19 mouse cellular contexts compared by ENCODE assay signal in the genomic region with DNA sequence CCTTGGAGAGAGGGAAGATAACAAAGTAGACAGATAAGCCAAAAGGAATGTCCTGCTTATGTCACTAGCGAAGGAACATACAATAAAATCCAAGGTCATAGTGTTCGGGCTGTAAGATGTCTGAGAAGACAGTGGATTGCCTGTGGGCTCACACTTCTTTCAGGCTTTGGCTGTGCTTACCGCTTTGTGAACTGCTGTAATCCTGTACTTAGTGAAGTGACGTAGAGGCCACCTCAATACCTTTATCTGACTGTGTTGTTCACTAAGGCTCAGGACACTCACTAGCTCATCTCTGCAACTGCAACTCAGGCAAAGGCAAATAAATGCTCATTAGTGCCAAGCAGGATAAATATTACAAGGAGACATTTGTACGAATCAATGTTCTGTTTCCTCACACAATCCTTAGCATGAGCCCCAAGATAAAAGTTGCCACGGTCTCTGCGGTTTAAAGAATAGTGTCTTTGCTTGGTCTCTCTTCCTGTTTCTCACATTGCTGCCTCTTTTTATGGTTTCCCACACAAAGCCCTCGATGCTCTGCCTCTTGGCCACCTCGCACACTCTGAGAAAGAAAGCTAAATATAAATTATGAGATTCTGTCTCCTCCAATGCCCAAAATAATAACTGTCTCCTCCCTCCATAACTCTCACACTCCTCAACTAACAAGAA. TPM values are rescaled to one million over a fixed set of nuclear protein-coding genes. Genes with fewer than 3 reads are reported as not detected.
A peak's percentile ranks its signal among the peaks of the same experiment; 100 is the strongest.
DNase-seq lines count a peak whose midpoint lies in the region; ATAC-seq and TF ChIP-seq lines count a peak whose summit lies in the region.
"Had no signal": no experiment of that assay in that cellular context is flagged by ENCODE, and none has a peak within 500 bp of the region (broad histone marks: within the 10 kb centered on the region; RNA-seq: fewer than 3 reads in every experiment).

No protein-coding gene starts in this region.

- H3K4me3 ChIP-seq in thymus, adult 2 months (ENCODE audit: control insufficient read depth, insufficient read depth, low read length), result no peak overlapping the region
- H3K4me3 ChIP-seq: erythroblast, embryonic 14.5 days; kidney, embryonic 15.5 days; liver, embryonic 12.5 days had no signal

- H3K4me1 ChIP-seq in thymus, adult 2 months (replicated peaks; ENCODE audit: control insufficient read depth, insufficient read depth, low read length), result peaks cover 8% of the 10 kb centered on the region; the same call in 1 of the 2 replicates
- H3K4me1 ChIP-seq: kidney, embryonic 15.5 days; liver, embryonic 12.5 days had no signal

- no peaks in the 10 kb centered on the region for H3K36me3 ChIP-seq in thymus, adult 2 months (ENCODE audit: control insufficient read depth, insufficient read depth, low read length)
- H3K36me3 ChIP-seq: kidney, embryonic 15.5 days; liver, embryonic 12.5 days had no signal

- H3K27ac ChIP-seq in thymus, adult 2 months (ENCODE audit: control insufficient read depth, insufficient read depth, low read length), result no peak overlapping the region
- H3K27ac ChIP-seq: hindbrain, postnatal 0 days; kidney, embryonic 15.5 days; liver, embryonic 12.5 days; macrophage had no signal

- TF ChIP-seq POLR2A in thymus, adult 2 months (IDR thresholded peaks at IDR 0.05; ENCODE audit: control insufficient read depth, extremely low read depth, insufficient read depth, low read length, poor library complexity), result no peak

- 19% methylated on average over 9 of the region's 9 CpGs for WGBS in thymus, adult 2 months

- TF ChIP-seq CTCF in thymus, adult 2 months (IDR thresholded peaks at IDR 0.05; ENCODE audit: borderline replicate concordance, control insufficient read depth, extremely low read depth, insufficient read depth, low read length, poor library complexity), result no peak

- peak; percentile 39 for DNase-seq in thymus, adult 2 months
- no peak for DNase-seq in thymus, postnatal 10 days (ENCODE audit: low spot score in 2 of 2)
- peak; percentile 76 for DNase-seq in naive thymus-derived CD4-positive, alpha-beta T cell, adult 2 months (ENCODE audit: low read depth)
- no peak for DNase-seq in testis, postnatal 14 days (ENCODE audit: low spot score)
- DNase-seq in adrenal gland, postnatal 4 days (ENCODE audit: low spot score in 2 of 2), result no peak
- DNase-seq in left cerebral cortex, adult 8-10 months (ENCODE audit: low spot score in 2 of 2), result no peak
- DNase-seq: adrenal gland, adult 8-10 months; cerebellum, adult 11-12 months; heart, postnatal 4 days; lung, embryonic 14.5 days; midbrain, embryonic 14.5 days had no signal

- peak; percentile 97 for ATAC-seq in common myeloid progenitor, adult 5-6 weeks (replicated peaks; ENCODE audit: low read depth, poor library complexity, severe bottlenecking)
- ATAC-seq: forebrain, embryonic 14.5 days; hindbrain, postnatal 0 days; liver, embryonic 12.5 days had no signal

- H3K27me3 ChIP-seq in thymus, adult 2 months (ENCODE audit: control insufficient read depth, insufficient read depth, low read length), result no peaks in the 10 kb centered on the region
- H3K27me3 ChIP-seq: CH12.LX; kidney, embryonic 15.5 days; liver, embryonic 12.5 days had no signal

RNA-seq across cellular contexts. Expression of a gene that starts 8.1 kb away (rescaled TPM):
- polyA plus RNA-seq in thymus, adult 2 months (2012; rRNA removed), result 3.7 and 4.1 TPM in 2 replicates
- 4.4 and 7.9 TPM in 2 replicates for total RNA-seq in common myeloid progenitor, adult 5-6 weeks (2017)
- 1 to 10 TPM; 2.8 to 3.0 TPM for total RNA-seq in adrenal gland, postnatal 4 days (2021)
- 1 to 10 TPM; 1.4 to 1.8 (median 1.6) TPM for total RNA-seq in left cerebral cortex, adult 8-10 months (2022)
- polyA plus RNA-seq: erythroblast, embryonic 14.5 days had no signal

Comparison
In these comparisons a context has a peak if more than half of its experiments do, and no peak if none do; other contexts are left out.
1. DNase-seq: peak in thymus, adult 2 months (single experiment) and naive thymus-derived CD4-positive, alpha-beta T cell, adult 2 months (single experiment); none in thymus, postnatal 10 days (0 of 2), testis, postnatal 14 days (single experiment), adrenal gland, postnatal 4 days (0 of 2) and left cerebral cortex, adult 8-10 months (0 of 2).